Mouse (Mus musculus): ENCODE data around the gene C1rb. TPM values are rescaled to one million over a fixed set of nuclear protein-coding genes. Genes with fewer than 3 reads are reported as not detected.

The C1rb gene
- under 1 TPM; 0.71 to 0.80 TPM for total RNA-seq (2023)

GRCm38 (mm10) chr6:124570026-124570425, at the start of gene C1rb:
C1rb (plus strand) TSS chr6:124570294.

GRCm38 (mm10) chr6:124542284-124542683, 27.8 kb upstream of the C1rb start, which contains the start of gene C1s1:
C1s1 (minus strand) TSS chr6:124542359.

Other genes with a start within 250 kb of the C1rb start
- gene Pex5, start 155.2 kb upstream of the C1rb start, total RNA-seq (2023), result 10 to 100 TPM; 46.9 to 47.6 TPM
- gene Clstn3, start 105.5 kb upstream of the C1rb start, total RNA-seq (2023), result 1 to 10 TPM; 4.2 to 4.7 TPM
- 10 to 100 TPM; 44.4 to 46.8 TPM for gene C1rl, start 77.2 kb upstream of the C1rb start, total RNA-seq (2023)
- 1 to 10 TPM; 5.3 TPM for gene C1ra, start 57.9 kb upstream of the C1rb start, total RNA-seq (2023)
- gene C1s1, start 27.9 kb upstream of the C1rb start, total RNA-seq (2023), result not detected
- gene C1s2, start 65.8 kb downstream of the C1rb start, total RNA-seq (2023), result not detected
- 10 to 100 TPM; 39.7 to 48.9 TPM for gene Lpcat3, start 92.7 kb downstream of the C1rb start, total RNA-seq (2023)
- 10 to 100 TPM; 49.4 to 59.1 TPM for gene Emg1, start 141.9 kb downstream of the C1rb start, total RNA-seq (2023)
- 100 to 1,000 TPM; 104 to 117 TPM for gene Phb2, start 142.0 kb downstream of the C1rb start, total RNA-seq (2023)
- 100 to 1,000 TPM; 415 to 423 TPM for gene Ptpn6, start 168.4 kb downstream of the C1rb start, total RNA-seq (2023)
- 100 to 1,000 TPM; 118 to 130 TPM for gene Grcc10, start 171.1 kb downstream of the C1rb start, total RNA-seq (2023)
- not detected for gene Gm45234, start 185.7 kb downstream of the C1rb start, total RNA-seq (2023)
- 10 to 100 TPM; 28.0 to 34.6 TPM for gene Atn1, start 186.2 kb downstream of the C1rb start, total RNA-seq (2023)
- not detected for gene Eno2, start 199.4 kb downstream of the C1rb start, total RNA-seq (2023)
- not detected for gene Lrrc23, start 209.4 kb downstream of the C1rb start, total RNA-seq (2023)
- 10 to 100 TPM; 22.1 to 22.7 TPM for gene Spsb2, start 238.4 kb downstream of the C1rb start, total RNA-seq (2023)
- gene Tpi1, start 244.0 kb downstream of the C1rb start, total RNA-seq (2023), result 100 to 1,000 TPM; 120 to 136 TPM

All from neutrophil, adult 59 days (primary cell).